Mouse (Mus musculus) megakaryocyte progenitor cell, adult 5-6 weeks (primary cell): ENCODE results near the gene Ptprj. TPM values are rescaled to one million over a fixed set of nuclear protein-coding genes. Genes with fewer than 3 reads are reported as not detected.

ENCODE experiments used
- ATAC-seq: replicated peaks from 2 replicates; pipeline ENCODE4 v1.8.0; 2016; ENCODE audit warnings: mild to moderate bottlenecking, moderate TSS enrichment, inconsistent platforms; ENCODE audit not compliant: poor library complexity
- total RNA-seq, 2 experiments: library from RNA; stranded (forward) in 1 of 2; stranded (reverse) in 1 of 2; fragments of 157-497, 149-512 nt in 1 of 2; fragments of 200-1000 nt in 1 of 2; gene quantifications; 2 replicates each; pipeline versions ENCODE4 v1.2.3 to v1.2.4; 2015 to 2017

Gene Ptprj
- total RNA-seq (2015) (17.2 and 20.2 TPM in 2 replicates), total RNA-seq (2017) (15.4 and 17.2 TPM in 2 replicates)

DNA sequence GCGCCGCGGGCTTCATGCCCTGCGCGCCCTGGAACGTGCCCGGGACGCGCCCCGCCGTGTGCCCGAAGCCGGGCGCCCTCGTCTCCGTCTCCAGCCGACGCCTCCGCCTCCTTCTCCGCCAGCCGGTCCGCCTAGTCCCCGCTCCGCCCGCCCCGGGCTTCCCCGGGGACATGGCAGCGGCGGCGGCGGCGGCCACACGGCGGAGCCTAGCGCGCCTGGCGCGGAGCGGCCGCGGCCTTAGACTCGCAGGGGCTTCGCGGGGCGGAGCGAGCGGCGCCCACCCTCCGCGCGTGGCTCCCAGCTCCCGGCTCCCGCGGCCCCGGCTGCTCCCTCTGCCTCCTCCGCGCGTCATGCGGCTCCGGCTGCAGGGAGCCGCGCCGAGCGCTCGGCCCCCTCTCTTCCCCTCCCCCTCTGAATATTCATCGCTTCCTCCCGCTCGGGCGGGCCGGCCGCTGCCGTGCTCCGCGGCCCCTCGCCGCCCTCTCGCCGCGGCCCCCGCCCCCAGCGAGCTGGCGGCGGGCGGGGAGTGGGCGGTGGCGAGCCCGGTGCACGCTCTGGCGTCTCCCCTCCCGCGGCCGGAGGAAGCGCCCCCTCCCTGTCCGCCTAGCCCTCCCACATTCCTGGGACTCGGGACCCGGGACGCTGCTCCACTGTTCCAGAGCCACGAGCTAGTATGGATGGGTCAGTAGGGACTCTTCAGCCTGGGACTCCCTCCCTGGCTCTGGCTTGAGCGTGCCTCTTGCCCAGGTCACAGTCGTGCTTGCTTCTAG lies at the start of gene Ptprj:
Gene Ptprj, minus strand, starts transcription at position 412 of the 770 bp plus-strand sequence.
- ATAC-seq = peak; percentile 18

GRCm38 (mm10) chr2:90629552-90629951 lies 49.1 kb upstream of the Ptprj start:
- ATAC-seq = no peak

DNA sequence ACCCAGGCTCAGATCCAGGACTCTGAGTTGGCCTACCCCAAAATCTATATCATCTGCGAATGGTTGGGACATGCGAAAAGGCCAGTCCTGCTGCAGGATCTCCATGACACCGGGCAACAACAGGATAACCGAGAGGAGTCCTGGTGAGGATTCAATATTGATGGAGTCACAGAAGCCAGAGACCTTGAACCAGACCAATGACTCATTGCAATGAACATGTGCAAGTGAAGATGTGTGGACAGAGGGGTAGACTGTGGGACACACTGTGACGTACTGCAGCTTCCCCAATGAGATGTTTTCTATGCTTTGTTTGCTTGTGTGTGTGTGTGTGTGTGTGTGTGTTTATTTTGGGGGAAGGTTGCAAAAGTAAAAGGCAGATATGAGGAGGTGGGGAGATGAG lies 47.8 kb upstream of the Ptprj start:
- no peak for ATAC-seq

DNA sequence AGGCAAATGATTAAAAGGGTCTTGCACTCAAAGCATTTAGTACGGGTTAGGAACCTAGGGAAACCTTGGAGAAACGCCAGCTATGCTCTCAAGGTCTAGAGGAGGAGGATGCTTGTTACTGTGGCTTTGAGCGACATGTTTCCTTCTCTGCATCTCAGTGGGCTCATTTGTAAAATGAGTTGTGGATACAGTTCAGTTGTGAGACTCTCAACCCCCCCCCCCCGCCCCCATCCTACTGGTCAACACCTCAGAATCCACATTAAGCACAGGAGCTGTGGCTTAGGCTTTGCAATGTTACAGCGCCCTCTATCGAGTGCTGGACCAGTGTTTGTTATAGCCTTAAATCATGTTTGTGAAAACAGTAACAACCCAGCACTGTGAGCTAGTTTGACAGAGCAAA lies 44.5 kb upstream of the Ptprj start:
- ATAC-seq = peak; percentile 91

GRCm38 (mm10) chr2:90624339-90624738 lies 43.9 kb upstream of the Ptprj start:
- ATAC-seq = peak; percentile 42

- ATAC-seq = no peak
Measured at GRCm38 (mm10) chr2:90620815-90621214, 40.4 kb upstream of the Ptprj start.

- no peak for ATAC-seq
Measured at GRCm38 (mm10) chr2:90619648-90620047, 39.2 kb upstream of the Ptprj start.

DNA sequence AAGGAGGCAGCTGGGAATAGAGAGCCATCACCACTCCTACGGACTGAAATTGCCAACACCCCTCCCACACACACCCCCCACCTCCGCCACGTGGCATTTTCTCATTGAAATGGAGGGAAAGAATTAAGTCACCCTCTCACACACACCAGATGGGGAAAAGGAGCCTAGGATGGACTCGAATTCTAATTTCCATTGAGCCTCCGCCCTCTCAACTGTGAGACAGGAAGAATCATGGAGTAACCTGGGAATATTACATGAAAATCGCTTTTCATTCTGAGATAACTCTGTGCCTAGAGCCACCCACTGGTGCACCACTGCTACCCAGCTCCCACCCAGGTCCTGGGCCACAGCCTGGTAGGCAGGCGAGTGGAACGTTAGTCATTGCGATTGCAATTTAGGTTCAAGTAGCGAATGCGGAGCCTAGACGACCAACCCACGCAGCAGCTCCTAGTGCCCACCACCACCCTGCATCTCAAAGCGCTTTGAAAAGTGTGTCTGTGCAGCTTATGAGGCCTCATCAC lies 34.3 kb upstream of the Ptprj start:
- ATAC-seq = no peak

GRCm38 (mm10) chr2:90613591-90613990 lies 33.1 kb upstream of the Ptprj start:
- ATAC-seq = no peak

DNA sequence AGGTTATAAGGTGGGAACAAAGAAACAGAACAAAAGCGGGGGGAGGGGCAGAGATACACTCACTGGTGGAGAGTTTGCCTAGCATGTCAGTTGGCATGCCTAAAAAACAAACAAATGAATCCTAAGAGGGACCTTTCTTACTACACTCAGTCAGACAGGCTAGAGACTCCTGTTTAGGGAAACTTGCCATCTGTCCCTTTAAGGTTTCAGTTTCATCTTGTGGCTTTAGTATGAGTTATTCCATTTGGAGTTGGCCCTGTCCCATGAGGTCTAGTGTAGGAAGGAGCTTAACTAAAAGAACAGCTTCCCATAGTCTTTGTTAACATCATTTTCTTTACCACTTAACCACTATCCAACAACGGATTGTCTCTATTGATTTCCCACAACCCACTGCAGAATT lies 32.6 kb upstream of the Ptprj start:
- peak; percentile 33 for ATAC-seq

DNA sequence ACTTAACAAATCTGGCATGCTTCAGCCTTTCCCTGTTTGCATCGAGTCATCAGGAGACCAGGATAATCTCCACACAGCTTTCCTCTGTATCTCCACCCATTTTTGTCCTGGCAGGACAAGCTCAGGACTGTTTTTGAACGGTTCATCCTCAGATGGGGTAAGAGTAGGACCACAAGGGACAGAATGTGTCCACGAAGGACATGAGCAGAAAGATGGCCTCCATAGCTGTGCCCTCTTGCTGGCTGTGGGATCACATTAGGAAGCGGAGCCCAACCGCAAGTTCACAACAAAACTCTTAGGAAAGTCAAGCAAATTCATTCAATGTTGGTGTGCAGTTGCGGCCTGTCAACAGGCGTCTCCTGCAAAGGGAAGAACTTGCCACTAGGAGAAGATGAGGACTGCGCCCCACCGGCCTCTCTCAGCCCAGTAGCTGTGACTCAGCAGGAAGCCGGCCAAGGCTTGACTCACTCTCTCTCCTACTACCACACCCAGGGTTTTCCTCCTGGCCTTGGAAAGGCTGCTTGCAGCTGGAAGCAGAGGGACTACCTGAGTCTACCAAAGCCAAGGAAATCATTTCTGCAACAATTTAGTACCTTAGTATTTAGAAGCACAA lies 31.6 kb upstream of the Ptprj start:
- ATAC-seq = peak; percentile 100

DNA sequence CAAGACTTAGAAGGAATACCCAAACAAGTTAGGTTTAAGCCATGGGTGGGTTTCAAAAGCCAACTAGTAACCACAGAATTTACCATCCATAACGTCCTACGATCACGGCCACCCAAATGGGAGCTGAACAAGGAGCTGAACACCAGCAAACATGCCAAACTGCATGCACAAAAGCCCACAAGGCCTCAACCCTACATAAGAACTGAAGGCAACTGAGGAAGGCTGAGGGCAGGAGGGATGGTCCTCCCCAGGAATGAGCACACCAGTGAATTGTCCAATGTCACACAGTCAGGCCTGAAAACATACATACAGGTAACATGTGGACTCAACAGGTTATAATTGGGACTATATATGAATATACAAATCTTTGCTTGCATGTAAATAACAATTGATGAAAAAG lies 20.6 kb upstream of the Ptprj start:
- ATAC-seq = no peak

DNA sequence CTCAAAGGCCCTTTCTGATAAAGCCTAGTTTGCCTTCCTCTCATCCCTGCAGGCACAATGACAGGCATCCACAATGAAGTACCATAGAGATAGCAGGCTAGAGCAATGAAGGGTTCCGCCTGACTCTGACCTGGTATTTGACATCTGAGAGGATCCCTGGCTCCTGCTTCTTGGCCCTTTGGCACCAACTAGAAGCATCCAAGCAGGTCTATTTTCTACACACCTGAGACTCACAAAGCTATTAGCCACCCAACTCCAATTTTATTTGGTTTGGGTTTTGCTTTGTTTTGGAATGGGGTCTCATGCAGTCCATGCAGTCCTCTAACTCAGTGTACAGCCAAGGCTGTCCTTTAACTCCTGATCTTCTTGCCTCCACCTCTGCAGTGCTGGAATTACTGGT lies 7.7 kb upstream of the Ptprj start:
- ATAC-seq = no peak

DNA sequence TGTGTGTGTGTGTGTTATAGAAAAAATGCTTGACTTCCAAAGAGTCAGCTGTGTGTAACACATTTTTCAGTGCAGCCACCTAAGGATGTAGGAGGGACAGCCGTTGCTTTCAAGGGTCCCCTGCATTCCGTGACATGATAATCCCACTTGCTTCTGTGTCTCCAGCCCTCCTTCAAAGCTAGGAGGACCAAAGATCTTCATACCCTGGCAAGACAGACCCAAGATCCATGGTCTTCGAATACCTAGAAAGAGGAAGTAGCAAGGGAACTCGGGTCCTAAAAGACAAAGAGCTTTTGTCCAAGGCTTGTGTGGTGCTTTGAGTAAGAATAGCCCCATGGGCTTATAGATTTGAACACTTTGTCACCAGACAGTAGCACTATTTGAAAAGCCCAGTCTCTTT lies 4.1 kb upstream of the Ptprj start:
- no peak for ATAC-seq

GRCm38 (mm10) chr2:90583628-90584131 lies 3.2 kb upstream of the Ptprj start:
- peak; percentile 20 for ATAC-seq

DNA sequence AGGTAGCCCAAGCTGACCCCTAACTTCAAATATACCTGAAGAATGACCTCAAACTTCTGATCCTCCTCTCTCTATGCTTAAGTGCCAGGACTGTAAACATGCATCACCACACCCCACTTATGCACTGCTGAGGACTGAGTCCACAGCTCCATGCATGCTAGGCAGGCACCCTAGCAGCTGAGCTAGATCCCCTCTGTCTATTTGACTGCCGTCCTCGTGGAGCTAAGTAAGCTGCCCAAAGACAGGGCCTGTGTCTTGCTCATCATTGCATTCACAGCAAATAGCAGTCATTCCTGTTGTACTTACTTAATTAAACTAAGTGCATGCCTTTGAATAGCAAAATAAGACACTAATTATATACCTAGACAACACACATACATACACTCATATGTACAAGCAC lies 2.4 kb upstream of the Ptprj start:
- no peak for ATAC-seq

GRCm38 (mm10) chr2:90582311-90582710 lies 1.9 kb upstream of the Ptprj start:
- ATAC-seq = no peak

DNA sequence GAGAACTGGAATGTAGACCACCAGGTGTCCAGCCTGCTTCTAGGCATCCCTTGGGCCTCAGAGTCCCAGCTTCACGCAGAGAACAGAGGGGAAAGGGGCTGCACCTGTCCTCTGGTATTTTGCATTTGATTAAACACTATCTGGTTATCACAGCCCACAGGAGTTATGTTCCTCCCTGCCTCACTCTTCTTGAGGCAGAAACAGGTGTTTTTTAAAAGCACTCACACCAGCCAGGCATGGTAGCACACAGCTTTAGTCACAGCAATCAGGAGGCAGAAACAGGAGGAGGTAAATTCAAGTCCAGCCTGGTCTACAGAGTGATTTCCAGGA lies 1.3 kb upstream of the Ptprj start:
- ATAC-seq = no peak

DNA sequence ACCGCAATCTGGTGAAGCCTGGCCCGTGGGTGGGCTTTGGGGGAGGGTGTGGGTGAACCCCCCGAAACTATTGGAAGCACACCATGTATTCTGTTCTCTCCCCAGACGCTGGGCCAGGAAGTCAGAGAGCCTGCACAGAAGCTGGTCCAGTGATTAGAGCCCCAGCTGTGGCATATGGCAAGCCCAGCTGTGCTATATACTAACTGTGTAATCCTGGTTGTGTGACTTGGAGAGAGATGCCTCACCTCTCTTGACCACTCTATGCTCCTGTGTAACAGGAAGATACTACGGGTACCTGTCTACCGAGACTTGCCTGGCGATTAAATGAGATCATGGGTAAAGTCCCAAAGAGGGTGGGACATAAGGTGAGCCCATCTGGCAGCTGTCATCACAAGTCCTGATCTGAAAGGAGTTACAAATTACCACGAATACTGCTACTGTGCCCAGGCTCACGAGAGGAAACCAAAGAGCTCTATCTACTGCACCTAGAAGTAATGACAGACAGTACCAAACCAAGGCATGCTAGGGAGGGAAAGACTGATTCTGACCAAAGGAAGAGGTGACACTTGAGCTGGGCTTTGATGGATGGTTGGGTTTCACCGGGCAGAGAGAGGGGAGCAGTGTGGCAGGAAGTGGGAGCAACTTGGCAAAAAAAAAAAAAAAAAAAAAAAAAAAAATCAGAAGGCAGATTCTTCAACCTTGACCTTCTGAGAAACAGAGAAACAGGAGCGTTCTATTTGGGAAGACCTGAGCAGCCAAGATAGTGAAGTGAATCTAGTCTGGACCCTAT lies 754 bp upstream of the Ptprj start:
- 0 out of 2 replicates have a peak, but pooled peaks have one; percentile 7 for ATAC-seq

DNA sequence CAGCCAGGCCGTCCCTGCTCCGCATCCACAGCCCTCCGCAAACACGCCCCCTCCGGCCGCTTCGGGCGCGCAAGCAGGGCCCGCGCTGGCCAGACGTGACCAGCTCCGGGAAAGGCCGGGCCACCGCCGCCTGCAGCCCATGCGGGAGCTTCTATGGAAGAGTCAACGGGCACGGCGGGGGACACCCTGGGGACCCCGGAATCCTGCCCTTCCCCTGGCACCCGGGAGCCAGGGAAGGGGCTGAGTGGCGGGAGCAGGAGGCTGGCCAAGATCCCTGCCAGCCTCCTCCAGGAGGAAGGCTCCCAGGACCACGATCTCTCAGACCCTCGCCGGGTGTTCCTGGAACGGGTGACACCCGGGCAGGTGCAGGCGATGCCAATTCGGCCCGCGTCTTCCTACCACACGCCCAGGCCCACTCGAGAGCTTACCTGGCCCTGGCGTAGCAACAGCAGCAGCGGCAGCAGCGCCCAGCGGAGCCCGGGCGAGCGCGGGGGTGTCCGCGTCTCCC lies 665 bp downstream of the Ptprj start:
- 0 out of 2 replicates have a peak, but pooled peaks have one; percentile 1 for ATAC-seq

GRCm38 (mm10) chr2:90579038-90579727 lies 1.3 kb downstream of the Ptprj start:
- ATAC-seq = no peak
